In the genomic region with DNA sequence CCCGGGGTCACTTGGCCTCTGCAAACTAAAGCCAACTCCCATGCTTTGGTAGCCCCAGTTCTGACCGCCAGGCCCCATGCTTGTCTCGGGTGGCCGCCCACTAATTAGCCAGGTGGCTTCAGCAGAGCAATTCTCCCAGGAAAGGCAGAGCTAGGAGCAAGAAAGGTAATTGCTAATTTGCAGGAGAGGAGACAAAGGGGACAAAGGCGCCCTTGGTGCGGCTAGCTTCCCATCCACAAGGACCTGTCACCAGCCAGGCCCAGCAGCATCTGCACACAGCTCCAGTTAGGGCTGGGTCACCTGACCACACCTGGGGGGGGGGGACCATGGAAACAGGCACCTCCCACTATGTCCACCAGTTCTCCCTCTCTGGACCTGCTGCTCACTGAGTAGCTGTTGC, we compare ENCODE assay signal across 19 mouse cellular contexts. TPM values are rescaled to one million over a fixed set of nuclear protein-coding genes. Genes with fewer than 3 reads are reported as not detected.
DNase-seq lines count a peak whose midpoint lies in the region; ATAC-seq lines count a peak whose summit lies in the region.
"Had no signal": no experiment of that assay in that cellular context is flagged by ENCODE, and none has a peak within 500 bp of the region (broad histone marks: within the 10 kb centered on the region; RNA-seq: fewer than 3 reads in every experiment).

No protein-coding gene starts in this region.

- no peak overlapping the region for H3K4me2 ChIP-seq in forebrain, embryonic 16.5 days (ENCODE audit: low read length)
- H3K4me2 ChIP-seq in kidney, embryonic 15.5 days = no peak overlapping the region
- no peak overlapping the region for H3K4me2 ChIP-seq in midbrain, embryonic 13.5 days (replicated peaks)
- no peak overlapping the region for H3K4me2 ChIP-seq in midbrain, embryonic 15.5 days
- H3K4me2 ChIP-seq: hindbrain, embryonic 15.5 days; limb, embryonic 13.5 days; midbrain, embryonic 12.5 days had no signal

- peaks cover 78% of the 10 kb centered on the region for H3K27me3 ChIP-seq in forebrain, embryonic 10.5 days (ENCODE audit: poor library complexity, severe bottlenecking)
- H3K27me3 ChIP-seq in forebrain, embryonic 16.5 days (replicated peaks; ENCODE audit: control insufficient read depth, insufficient read depth, low read length) = no peaks in the 10 kb centered on the region
- no peaks in the 10 kb centered on the region for H3K27me3 ChIP-seq in kidney, embryonic 15.5 days
- no peaks in the 10 kb centered on the region for H3K27me3 ChIP-seq in midbrain, embryonic 13.5 days
- no peaks in the 10 kb centered on the region for H3K27me3 ChIP-seq in midbrain, embryonic 15.5 days (replicated peaks)
- H3K27me3 ChIP-seq: hindbrain, embryonic 15.5 days had no signal

- H3K36me3 ChIP-seq in forebrain, embryonic 10.5 days (replicated peaks) = no peaks in the 10 kb centered on the region
- no peaks in the 10 kb centered on the region for H3K36me3 ChIP-seq in forebrain, embryonic 16.5 days (ENCODE audit: control insufficient read depth, insufficient read depth)
- no peaks in the 10 kb centered on the region for H3K36me3 ChIP-seq in kidney, embryonic 15.5 days
- H3K36me3 ChIP-seq in midbrain, embryonic 13.5 days = no peaks in the 10 kb centered on the region
- no peaks in the 10 kb centered on the region for H3K36me3 ChIP-seq in midbrain, embryonic 15.5 days (replicated peaks)
- H3K36me3 ChIP-seq: heart, embryonic 10.5 days; hindbrain, embryonic 15.5 days; limb, embryonic 13.5 days; midbrain, embryonic 12.5 days had no signal

- H3K4me3 ChIP-seq in forebrain, embryonic 10.5 days = 0 out of 2 replicates have a peak overlapping the region, but pooled peaks have one; percentile 1
- H3K4me3 ChIP-seq in forebrain, embryonic 16.5 days (replicated peaks; ENCODE audit: low read length) = no peak overlapping the region
- H3K4me3 ChIP-seq in kidney, embryonic 15.5 days (replicated peaks) = no peak overlapping the region
- no peak overlapping the region for H3K4me3 ChIP-seq in midbrain, embryonic 13.5 days (replicated peaks)
- H3K4me3 ChIP-seq in midbrain, embryonic 15.5 days = no peak overlapping the region
- H3K4me3 ChIP-seq: heart, embryonic 10.5 days; hindbrain, embryonic 15.5 days; limb, embryonic 13.5 days; midbrain, embryonic 12.5 days had no signal

- H3K27ac ChIP-seq in forebrain, embryonic 10.5 days = peak overlapping the region; percentile 64
- H3K27ac ChIP-seq in forebrain, embryonic 16.5 days (ENCODE audit: low read length) = no peak overlapping the region
- peak overlapping the region; percentile 51; the same call in 1 of the 2 replicates for H3K27ac ChIP-seq in kidney, embryonic 15.5 days
- no peak overlapping the region for H3K27ac ChIP-seq in midbrain, embryonic 13.5 days
- H3K27ac ChIP-seq in midbrain, embryonic 15.5 days = no peak overlapping the region
- H3K27ac ChIP-seq: hindbrain, embryonic 15.5 days; limb, embryonic 13.5 days; liver, embryonic 14.5 days; macrophage; stomach, postnatal 0 days had no signal

- no peaks in the 10 kb centered on the region for H3K9me3 ChIP-seq in forebrain, embryonic 10.5 days
- H3K9me3 ChIP-seq in forebrain, embryonic 16.5 days (ENCODE audit: control insufficient read depth, low read length) = no peaks in the 10 kb centered on the region
- no peaks in the 10 kb centered on the region for H3K9me3 ChIP-seq in kidney, embryonic 15.5 days (replicated peaks)
- no peaks in the 10 kb centered on the region for H3K9me3 ChIP-seq in midbrain, embryonic 13.5 days
- H3K9me3 ChIP-seq in midbrain, embryonic 15.5 days = no peaks in the 10 kb centered on the region
- H3K9me3 ChIP-seq: heart, embryonic 10.5 days; hindbrain, embryonic 15.5 days; limb, embryonic 13.5 days; midbrain, embryonic 12.5 days had no signal

- H3K4me1 ChIP-seq in forebrain, embryonic 10.5 days = peaks cover 69% of the 10 kb centered on the region
- H3K4me1 ChIP-seq in forebrain, embryonic 16.5 days (replicated peaks; ENCODE audit: control insufficient read depth, insufficient read depth, low read length) = peaks cover 23% of the 10 kb centered on the region
- H3K4me1 ChIP-seq in kidney, embryonic 15.5 days = peaks cover 57% of the 10 kb centered on the region
- H3K4me1 ChIP-seq in midbrain, embryonic 13.5 days (replicated peaks) = peaks cover 59% of the 10 kb centered on the region
- peaks cover 57% of the 10 kb centered on the region for H3K4me1 ChIP-seq in midbrain, embryonic 15.5 days

- DNase-seq in forebrain, embryonic 10.5 days (ENCODE audit: extremely low spot score, low spot score) = no peak
- DNase-seq in kidney, adult 8-10 months = no peak
- DNase-seq in retina, postnatal 1 day = peak; percentile 49
- DNase-seq: adrenal gland, postnatal 36 days; right cerebral cortex, adult 18-20 months had no signal

- whole genome bisulfite sequencing in forebrain, embryonic 10.5 days = 26% methylated on average over 6 of the region's 6 CpGs
- 23% methylated on average over 6 of the region's 6 CpGs for WGBS in forebrain, embryonic 16.5 days
- 47% methylated on average over 6 of the region's 6 CpGs for WGBS in kidney, embryonic 15.5 days
- 49% methylated on average over 6 of the region's 6 CpGs for WGBS in midbrain, embryonic 13.5 days
- WGBS in midbrain, embryonic 15.5 days = 43% methylated on average over 6 of the region's 6 CpGs

- H3K9ac ChIP-seq in forebrain, embryonic 16.5 days (replicated peaks; ENCODE audit: low read depth, low read length) = no peak overlapping the region
- no peak overlapping the region for H3K9ac ChIP-seq in kidney, embryonic 15.5 days
- H3K9ac ChIP-seq in midbrain, embryonic 13.5 days (replicated peaks) = 0 out of 2 replicates have a peak overlapping the region, but pooled peaks have one; percentile 4
- no peak overlapping the region for H3K9ac ChIP-seq in midbrain, embryonic 15.5 days
- H3K9ac ChIP-seq: hindbrain, embryonic 15.5 days; limb, embryonic 13.5 days; liver, embryonic 14.5 days; midbrain, embryonic 12.5 days had no signal

- ATAC-seq in forebrain, embryonic 16.5 days = no peak
- ATAC-seq in kidney, embryonic 15.5 days (replicated peaks; ENCODE audit: low FRiP score) = no peak
- ATAC-seq in midbrain, embryonic 13.5 days = peak; percentile 22; the same call in 1 of the 2 replicates
- ATAC-seq in midbrain, embryonic 15.5 days (replicated peaks) = no peak
- ATAC-seq: intestine, embryonic 16.5 days had no signal

RNA-seq across cellular contexts. Expression of gene Nol4l, which starts 18.2 kb away (rescaled TPM):
- 11.7 and 12.3 TPM in 2 replicates for polyA plus RNA-seq in forebrain, embryonic 10.5 days (2016; fragmentation: Nextera tagmentation; extraction: Ambion mirVana)
- 47.8 and 50.4 TPM in 2 replicates for polyA plus RNA-seq in forebrain, embryonic 16.5 days (2015; fragmentation: Nextera tagmentation; extraction: Ambion mirVana)
- polyA plus RNA-seq in kidney, embryonic 15.5 days (2015; fragmentation: Nextera tagmentation; extraction: Ambion mirVana) = 13.7 and 14.2 TPM in 2 replicates
- polyA plus RNA-seq in midbrain, embryonic 13.5 days (2015; fragmentation: Nextera tagmentation; extraction: Ambion mirVana) = 41.9 and 43.9 TPM in 2 replicates
- polyA plus RNA-seq in midbrain, embryonic 15.5 days (2015; fragmentation: Nextera tagmentation; extraction: Ambion mirVana) = 50.8 and 54.6 TPM in 2 replicates

RNA-seq across cellular contexts. Expression of gene 4930404H24Rik, which starts 19.0 kb away (rescaled TPM):
- not detected in 2 replicates for polyA plus RNA-seq in forebrain, embryonic 10.5 days (2016; fragmentation: Nextera tagmentation; extraction: Ambion mirVana)
- polyA plus RNA-seq in forebrain, embryonic 16.5 days (2015; fragmentation: Nextera tagmentation; extraction: Ambion mirVana) = not detected in 2 replicates
- not detected in 2 replicates for polyA plus RNA-seq in kidney, embryonic 15.5 days (2015; fragmentation: Nextera tagmentation; extraction: Ambion mirVana)
- polyA plus RNA-seq in midbrain, embryonic 13.5 days (2015; fragmentation: Nextera tagmentation; extraction: Ambion mirVana) = not detected in 2 replicates
- not detected in 2 replicates for polyA plus RNA-seq in midbrain, embryonic 15.5 days (2015; fragmentation: Nextera tagmentation; extraction: Ambion mirVana)
- polyA plus RNA-seq: heart, embryonic 10.5 days; hindbrain, embryonic 15.5 days; intestine, embryonic 16.5 days; limb, embryonic 13.5 days; liver, embryonic 14.5 days; lung, embryonic 16.5 days; macrophage; midbrain, embryonic 12.5 days; stomach, postnatal 0 days; thymus, postnatal 0 days had no signal

Comparison
In these comparisons a context has a peak if more than half of its experiments do, and no peak if none do; other contexts are left out.
1. H3K27ac ChIP-seq: peak in forebrain, embryonic 10.5 days (single experiment) and kidney, embryonic 15.5 days (single experiment); none in forebrain, embryonic 16.5 days (single experiment), midbrain, embryonic 13.5 days (single experiment) and midbrain, embryonic 15.5 days (single experiment).